Mouse (Mus musculus): ENCODE measurements around the gene Zyx.

The Zyx gene

DNA sequence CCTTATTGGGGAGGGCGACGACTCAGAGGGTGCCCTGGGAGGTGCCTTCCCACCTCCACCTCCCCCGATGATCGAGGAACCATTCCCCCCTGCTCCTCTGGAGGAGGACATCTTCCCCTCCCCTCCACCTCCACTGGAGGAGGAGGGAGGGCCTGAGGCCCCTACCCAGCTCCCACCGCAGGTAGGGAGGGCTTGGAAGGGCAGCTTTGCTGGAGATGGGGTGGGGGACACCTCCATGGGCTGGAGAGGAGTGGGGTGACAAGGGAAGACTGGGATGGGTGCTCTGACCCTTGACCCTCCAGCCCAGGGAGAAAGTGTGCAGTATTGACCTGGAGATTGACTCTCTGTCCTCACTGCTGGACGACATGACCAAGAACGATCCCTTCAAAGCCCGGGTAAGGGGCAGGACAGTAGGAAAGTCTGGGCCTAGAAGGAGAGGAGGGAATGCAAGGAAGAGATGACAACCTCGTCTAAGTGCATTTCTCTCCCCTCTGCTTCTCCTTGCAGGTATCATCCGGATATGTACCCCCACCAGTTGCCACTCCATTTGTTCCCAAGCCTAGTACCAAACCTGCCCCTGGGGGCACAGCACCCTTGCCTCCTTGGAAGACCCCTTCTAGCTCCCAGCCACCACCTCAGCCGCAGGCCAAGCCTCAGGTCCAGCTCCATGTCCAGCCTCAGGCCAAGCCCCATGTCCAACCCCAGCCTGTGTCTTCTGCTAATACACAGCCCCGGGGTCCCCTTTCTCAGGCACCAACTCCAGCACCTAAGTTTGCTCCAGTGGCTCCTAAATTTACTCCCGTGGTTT lies 1.7 kb downstream of the Zyx start:
- DNase-seq (ENCODE audit: low read depth) = no peak

- no peak for DNase-seq (ENCODE audit: low read depth)
These were observed 2.5 kb downstream of the Zyx start for GRCm38 (mm10) chr6:42351776-42352485.

- DNase-seq (ENCODE audit: low read depth) = no peak
These were observed 3.0 kb downstream of the Zyx start for GRCm38 (mm10) chr6:42352486-42352846.

- no peak for DNase-seq (ENCODE audit: low read depth)
These were observed 3.8 kb downstream of the Zyx start for GRCm38 (mm10) chr6:42353180-42353579.

DNA sequence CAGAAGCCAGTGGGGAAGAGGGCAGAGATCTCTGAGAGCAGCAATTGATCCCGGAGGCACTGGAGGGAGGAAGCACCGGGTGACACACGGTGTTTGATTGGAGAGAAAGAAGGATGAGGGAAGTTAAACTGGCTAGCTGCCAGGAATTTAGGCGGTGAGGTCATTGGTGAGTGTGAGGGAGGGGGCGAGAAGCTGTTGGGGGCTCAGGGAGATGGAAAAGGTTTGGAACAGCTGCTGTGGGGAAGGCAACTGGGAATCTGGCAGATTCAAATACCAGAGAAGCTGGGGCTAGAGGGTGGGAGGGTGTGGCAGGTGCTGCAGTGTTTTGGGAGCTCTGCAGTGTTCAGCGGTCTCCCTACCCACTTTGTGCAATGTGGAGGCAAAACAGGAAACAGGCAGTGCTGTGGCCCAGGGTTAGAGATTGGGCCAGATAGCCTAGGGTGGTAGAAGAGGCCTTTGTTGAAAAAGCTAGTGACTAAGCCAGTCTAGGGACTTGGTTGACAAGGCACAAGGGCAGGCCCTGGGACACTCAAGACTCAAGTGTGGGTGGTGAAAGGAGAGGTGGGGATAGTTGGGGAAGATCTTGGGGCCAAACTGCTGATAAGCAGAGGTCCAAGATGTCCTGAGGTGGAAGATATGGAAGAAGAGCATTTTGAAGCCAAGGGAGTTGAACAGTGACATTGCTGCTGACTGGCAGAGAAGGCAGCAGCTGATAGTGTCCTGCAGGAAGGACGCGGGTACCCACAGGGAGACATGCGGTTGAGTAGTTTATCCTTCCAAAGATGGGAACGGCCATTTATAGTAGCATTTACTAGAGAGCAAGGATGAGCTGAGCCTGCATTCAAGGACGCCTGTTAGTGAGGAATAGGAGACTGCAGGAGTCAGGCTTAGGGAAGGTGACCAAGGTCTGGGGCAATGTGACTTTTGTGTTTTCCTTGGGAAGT lies 4.9 kb downstream of the Zyx start:
- no peak for DNase-seq (ENCODE audit: low read depth)

DNA sequence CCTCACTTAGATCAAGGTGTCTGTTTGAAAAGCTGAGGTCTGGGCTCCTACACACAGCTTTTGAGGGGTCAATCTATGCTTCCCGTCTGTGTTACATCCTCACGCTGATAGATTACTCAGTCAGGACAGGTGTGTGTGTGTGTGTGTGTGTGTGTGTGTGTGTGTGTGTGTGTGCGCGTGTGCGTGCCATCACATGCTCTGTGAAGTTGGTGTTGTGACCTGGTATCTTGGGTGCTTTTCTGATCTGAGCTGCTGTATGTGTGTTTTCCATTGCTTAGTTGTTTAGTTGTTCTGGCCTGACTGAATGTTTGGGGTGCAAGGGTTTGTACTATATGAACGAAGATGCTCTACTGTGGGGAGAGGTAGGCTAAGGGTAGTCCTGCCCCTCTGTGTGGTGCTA lies 5.9 kb downstream of the Zyx start:
- DNase-seq (ENCODE audit: low read depth) = no peak

- no peak for DNase-seq (ENCODE audit: low read depth)
These were observed 6.6 kb downstream of the Zyx start for GRCm38 (mm10) chr6:42355794-42356600.

DNA sequence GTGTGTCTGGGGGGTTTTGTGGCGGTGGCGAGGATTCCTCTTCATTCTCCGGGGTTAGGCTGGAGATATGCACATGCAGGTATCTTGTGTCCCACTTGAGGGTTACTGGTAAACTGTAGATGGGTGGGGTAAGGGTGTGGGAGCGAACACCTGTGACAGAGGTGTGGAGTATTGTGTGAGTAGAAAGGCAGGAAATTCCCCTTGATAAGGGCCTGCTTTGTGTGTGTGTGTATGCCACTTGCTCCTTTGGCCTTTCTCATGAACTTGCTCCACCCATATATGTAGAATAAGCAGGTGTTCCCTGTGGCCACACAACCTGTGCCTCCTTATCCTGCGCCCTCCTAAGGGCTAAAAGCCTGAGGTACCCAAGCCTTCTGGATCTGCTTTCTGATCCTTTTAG lies 7.5 kb downstream of the Zyx start:
- no peak for DNase-seq (ENCODE audit: low read depth)

GRCm38 (mm10) chr6:42357901-42358300 lies 8.5 kb downstream of the Zyx start:
- DNase-seq (ENCODE audit: low read depth) = no peak

- DNase-seq (ENCODE audit: low read depth) = no peak
These were observed 9.5 kb downstream of the Zyx start for GRCm38 (mm10) chr6:42358901-42359300.

DNA sequence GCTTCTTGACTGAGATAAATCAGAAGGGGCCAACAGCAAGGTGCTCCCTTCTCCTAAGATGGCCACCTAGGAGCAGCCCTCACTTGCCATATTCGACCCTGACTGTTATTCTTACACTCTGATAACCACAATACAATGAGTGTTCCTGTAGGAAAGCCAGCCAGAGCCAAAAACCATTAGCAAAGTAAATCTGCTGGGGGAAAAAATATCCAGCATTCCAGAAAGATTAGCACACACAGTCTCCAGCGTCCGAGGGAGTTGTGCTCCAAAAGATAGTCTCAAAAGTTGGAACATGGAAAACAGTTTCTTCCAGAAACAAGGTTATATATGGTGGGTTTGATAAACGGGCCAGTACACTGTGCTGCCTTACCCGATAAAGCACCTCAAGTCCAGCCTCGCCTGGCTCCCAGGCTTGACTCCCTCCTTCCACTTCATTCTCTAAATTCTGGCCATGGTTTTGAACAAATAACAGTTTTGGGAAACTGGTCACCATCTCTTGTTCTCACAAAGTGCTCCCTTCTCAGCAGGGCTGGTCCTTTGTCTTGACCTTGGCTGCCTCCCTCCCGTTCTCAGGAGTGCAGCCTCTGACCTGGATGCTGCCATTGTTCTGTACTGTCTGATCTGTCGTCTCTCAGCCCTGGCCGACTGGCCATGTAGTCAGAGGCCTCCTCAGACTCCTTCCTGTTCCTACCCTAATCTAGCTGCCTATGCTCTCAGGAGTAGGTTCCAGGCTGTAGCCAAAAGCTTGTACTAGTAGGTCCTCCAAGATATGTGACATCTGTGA lies 10.1 kb downstream of the Zyx start:
- no peak for DNase-seq (ENCODE audit: low read depth)

DNA sequence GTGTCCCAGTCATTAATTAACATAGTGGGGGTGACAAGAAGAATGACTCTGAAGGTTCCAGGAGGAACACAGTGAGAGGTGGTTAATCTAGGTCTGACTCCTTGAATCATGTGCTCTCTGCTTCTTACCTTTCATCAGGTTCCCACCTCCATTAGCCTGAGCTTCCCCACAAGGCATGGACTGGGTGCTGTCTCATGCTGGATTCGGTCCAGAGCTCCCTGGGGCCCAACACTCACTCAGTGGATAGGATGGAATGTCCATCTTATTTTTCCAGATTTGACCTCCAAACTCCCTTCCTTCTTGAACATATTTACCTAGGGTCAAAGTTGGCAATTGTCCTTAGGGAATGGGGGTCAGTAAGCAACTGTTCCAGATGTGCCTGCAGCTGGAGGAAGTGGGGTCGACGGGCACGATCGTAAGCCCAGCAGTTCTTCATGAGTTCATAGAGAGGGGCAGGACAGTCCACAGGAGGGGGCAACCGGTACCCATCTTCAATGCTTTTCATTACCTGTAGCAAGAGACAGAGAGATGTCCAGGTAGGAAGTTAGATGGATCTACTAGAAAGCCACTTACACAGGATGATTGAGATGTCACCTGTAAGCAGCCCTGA lies 10.9 kb downstream of the Zyx start:
- no peak for DNase-seq (ENCODE audit: low read depth)

- no peak for DNase-seq (ENCODE audit: low read depth)
These were observed 11.8 kb downstream of the Zyx start for GRCm38 (mm10) chr6:42361041-42361895.

- DNase-seq (ENCODE audit: low read depth) = no peak
These were observed 12.6 kb downstream of the Zyx start for GRCm38 (mm10) chr6:42362074-42362473.

DNA sequence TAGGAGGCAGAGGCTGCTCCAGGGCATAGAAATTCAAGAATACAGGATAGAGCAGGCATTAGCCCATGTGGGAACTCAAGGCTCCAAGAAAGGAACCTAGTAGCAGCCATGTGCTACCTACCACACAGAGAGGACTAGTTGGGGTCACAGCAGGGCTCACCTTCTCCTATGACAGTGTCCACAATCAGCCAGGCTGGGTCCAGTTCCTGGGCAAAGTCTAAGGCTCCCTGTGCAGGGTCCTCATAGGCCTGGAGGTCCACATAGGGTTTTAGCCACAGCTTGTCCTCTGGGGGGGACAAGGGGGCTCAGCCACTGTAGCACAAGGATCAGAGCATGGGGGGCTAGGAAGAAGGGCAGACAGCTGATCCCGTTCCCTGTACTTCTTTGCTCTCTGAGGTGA lies 13.1 kb downstream of the Zyx start:
- no peak for DNase-seq (ENCODE audit: low read depth)

GRCm38 (mm10) chr6:42362974-42363373 lies 13.5 kb downstream of the Zyx start:
- no peak for DNase-seq (ENCODE audit: low read depth)

DNA sequence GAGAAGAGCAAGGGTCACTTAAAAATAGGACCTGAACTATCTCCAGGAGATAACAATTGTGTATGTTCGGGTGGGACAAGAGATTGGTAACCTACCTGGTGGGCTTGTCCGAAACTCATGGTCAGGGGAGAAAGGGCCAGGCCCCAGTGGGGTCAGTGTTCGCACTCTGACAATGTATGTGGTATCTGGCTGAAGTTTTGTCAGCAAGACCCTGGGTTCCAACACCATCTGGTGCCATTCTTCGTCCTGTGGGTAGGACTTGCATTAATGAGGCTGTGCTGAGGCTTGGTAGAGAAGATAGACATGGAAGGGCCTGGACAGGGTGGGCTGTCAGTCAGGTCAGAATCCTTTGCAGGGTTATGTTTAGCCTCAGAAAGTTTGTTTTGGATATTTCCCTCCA lies 14.6 kb downstream of the Zyx start:
- no peak for DNase-seq (ENCODE audit: low read depth)

GRCm38 (mm10) chr6:42364607-42365006 lies 15.2 kb downstream of the Zyx start:
- no peak for DNase-seq (ENCODE audit: low read depth)

GRCm38 (mm10) chr6:42365215-42365614 lies 15.8 kb downstream of the Zyx start:
- no peak for DNase-seq (ENCODE audit: low read depth)

DNA sequence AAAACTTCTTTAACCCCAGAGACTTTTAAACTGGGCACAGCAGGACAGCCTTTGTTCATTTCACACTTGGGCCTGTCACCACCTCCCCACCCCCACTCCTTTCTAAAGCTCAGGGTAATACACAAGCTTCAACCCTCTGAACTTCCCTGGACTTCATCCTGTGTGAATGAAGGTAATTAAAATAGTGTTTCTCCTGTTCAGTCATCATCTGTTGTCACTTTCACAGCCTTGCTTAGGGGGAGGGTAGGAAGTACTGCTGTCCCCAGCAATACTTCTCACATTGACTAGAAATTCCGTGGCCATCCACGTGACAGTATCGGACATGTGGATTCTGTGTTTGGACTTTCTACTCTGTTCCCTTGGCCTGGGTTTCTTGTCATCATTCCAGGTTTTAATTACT lies 20.4 kb downstream of the Zyx start:
- DNase-seq (ENCODE audit: low read depth) = no peak
